Mouse (Mus musculus) stomach, embryonic 16.5 days (tissue): ENCODE measurements at regions not wholly inside any gene's neighbourhood (a gene's known extent, or its start where the extent isn't known, plus 50 kb on each side); places are given as distances from the start of the nearest gene placed in this dataset.

Experiments used
- ATAC-seq: fragments of 200-750 bp; cut with Nextera tagmentation; 2 replicates; pipeline ENCODE4 v1.8.0; 2017; ENCODE audit warnings: moderate number of reproducible peaks, moderate TSS enrichment; ENCODE audit not compliant: insufficient read depth, low FRiP score
- H3K27ac ChIP-seq: fragments of 300-500 bp; sonication (generic); 2 replicates; pipeline ENCODE4 v1.5.1; 2014; ENCODE audit warnings: low read length
- H3K27me3 ChIP-seq: fragments of 300-500 bp; sonication (generic); 2 replicates; pipeline ENCODE4 v1.6.1; 2014; ENCODE audit warnings: low read length, control low read depth, mixed read lengths; ENCODE audit not compliant: control insufficient read depth, insufficient read depth
- H3K36me3 ChIP-seq: fragments of 300-500 bp; sonication (generic); 2 replicates; pipeline ENCODE4 v1.6.1; 2014; ENCODE audit warnings: low read length; ENCODE audit not compliant: control insufficient read depth, insufficient read depth
- H3K4me1 ChIP-seq: fragments of 300-500 bp; sonication (generic); 2 replicates; pipeline ENCODE4 v1.6.1; 2014; ENCODE audit warnings: low read length, control low read depth, mixed read lengths; ENCODE audit not compliant: control insufficient read depth, insufficient read depth
- H3K4me2 ChIP-seq: fragments of 300-500 bp; sonication (generic); 2 replicates; pipeline ENCODE4 v1.6.1; 2014; ENCODE audit warnings: low read depth, low read length, mixed read lengths
- H3K4me3 ChIP-seq: fragments of 300-500 bp; sonication (generic); replicated peaks from 2 replicates; pipeline ENCODE4 v1.5.1; 2014; ENCODE audit warnings: mild to moderate bottlenecking, low read length
- H3K9ac ChIP-seq: fragments of 300-500 bp; sonication (generic); 2 replicates; pipeline ENCODE4 v1.6.1; 2014; ENCODE audit warnings: low read length
- H3K9me3 ChIP-seq: fragments of 300-500 bp; sonication (generic); replicated peaks from 2 replicates; pipeline ENCODE4 v1.6.1; 2016; ENCODE audit warnings: low read length, control low read depth; ENCODE audit not compliant: control insufficient read depth
- WGBS: fragments of 180-500 bp; shearing (Covaris S2); extraction: QIAGEN DNeasy Blood & Tissue Kit; methylation state at CpG from one replicate; pipeline ENCODE4 v1.1.7; 2014; 5-methylcytosine and 5-hydroxymethylcytosine counted together

DNA sequence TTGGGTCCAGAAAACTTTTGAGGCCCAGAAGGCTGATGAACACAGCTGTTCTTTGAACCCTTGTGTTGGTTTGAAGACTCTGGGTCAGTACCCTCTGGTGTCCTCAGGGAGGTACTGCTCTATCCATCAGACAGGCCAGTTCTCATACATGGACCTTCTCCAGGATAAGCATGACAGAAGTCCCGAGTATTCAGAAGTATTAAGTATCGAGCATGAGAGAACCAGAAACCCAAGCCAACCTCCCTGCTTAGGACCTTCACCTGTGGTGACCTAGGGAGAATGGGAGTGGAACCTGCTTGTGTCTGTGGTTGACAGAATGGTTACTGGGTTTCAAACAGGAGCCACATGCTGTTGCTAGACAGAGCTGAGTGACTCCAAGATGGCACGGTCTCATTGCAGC, 167.5 kb upstream of the Id2 start:
- Histone ChIP-seq H3K4me3 (no peak overlapping the region), H3K9me3 (no peaks in the 10 kb centered on the region), H3K27ac (no peak overlapping the region), H3K4me2 (no peak overlapping the region), H3K27me3 (no peaks in the 10 kb centered on the region), H3K9ac (no peak overlapping the region), H3K36me3 (no peaks in the 10 kb centered on the region), H3K4me1 (peaks cover 13% of the 10 kb centered on the region)
- WGBS = 86% methylated on average over 3 of the region's 3 CpGs
- ATAC-seq = no peak

DNA sequence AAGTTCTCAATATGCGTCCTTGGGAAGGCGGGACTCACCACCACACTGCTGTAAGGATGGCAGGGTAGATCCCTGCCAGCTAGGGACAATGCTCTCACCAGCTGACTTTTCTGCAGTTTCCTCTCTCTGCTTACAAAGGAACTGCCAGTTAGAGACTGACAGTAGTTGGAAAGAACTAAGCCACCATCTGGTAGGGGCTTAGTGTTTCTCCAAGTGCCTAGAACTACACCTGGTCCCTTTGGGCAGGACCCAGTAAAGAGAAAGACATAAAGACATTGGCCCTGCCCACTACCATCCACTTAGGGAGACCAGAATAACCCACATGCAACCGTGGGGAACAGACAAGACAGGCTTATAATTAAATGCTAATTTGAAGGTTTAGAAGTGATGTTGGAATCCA, 165.5 kb upstream of the Id2 start:
- Histone ChIP-seq H3K4me2 (no peak overlapping the region), H3K9ac (no peak overlapping the region), H3K4me3 (no peak overlapping the region), H3K36me3 (no peaks in the 10 kb centered on the region), H3K27me3 (no peaks in the 10 kb centered on the region), H3K9me3 (no peaks in the 10 kb centered on the region), H3K4me1 (peaks cover 13% of the 10 kb centered on the region), H3K27ac (no peak overlapping the region)
- WGBS = 90% methylated on average over 3 of the region's 3 CpGs
- ATAC-seq = no peak

DNA sequence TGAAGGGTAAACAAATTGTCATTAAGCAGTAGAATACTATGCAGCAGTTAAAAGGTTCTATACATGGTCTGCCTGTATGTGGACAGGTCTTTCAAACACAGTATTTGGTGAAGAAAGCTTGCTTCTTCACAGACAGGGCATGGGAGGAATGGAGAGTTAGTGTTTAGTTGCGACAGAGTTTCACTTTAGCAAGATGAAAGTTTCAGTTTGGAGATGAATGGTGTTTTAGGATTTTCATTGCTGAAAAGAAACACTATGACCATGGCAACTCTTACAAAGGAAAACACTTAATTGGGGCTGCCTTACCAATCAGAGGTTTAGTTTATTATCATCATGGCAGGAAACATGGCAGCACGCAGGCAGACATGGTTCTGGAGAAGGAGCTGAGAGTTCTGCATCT, 162.2 kb upstream of the Id2 start:
- H3K4me2 ChIP-seq = no peak overlapping the region
- no peak overlapping the region for H3K9ac ChIP-seq
- H3K4me1 ChIP-seq = no peaks in the 10 kb centered on the region
- H3K36me3 ChIP-seq = no peaks in the 10 kb centered on the region
- H3K27ac ChIP-seq = no peak overlapping the region
- no peaks in the 10 kb centered on the region for H3K9me3 ChIP-seq
- 97% methylated on average over 2 of the region's 2 CpGs for WGBS
- ATAC-seq = no peak
- no peaks in the 10 kb centered on the region for H3K27me3 ChIP-seq
- H3K4me3 ChIP-seq = no peak overlapping the region

DNA sequence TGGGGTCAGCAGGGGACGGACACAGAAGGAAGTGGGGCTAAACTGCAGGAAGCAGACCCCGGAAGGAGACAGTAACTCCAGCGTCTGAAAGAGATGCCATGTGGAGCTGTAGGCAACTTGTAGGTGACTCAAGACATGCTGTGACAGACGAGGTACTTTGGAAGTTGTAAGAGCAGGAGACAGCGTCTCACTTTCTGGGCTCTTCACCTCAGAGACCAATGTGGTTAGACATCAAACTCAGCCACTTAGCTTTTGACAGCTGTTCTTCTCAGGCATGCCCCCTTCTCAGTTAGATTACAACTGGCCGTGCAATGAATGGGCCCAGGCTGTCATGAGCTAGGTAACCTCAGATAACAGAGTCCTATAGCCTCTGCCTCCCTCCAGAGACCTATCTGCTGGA, 159.3 kb upstream of the Id2 start:
- Histone ChIP-seq H3K36me3 (no peaks in the 10 kb centered on the region), H3K4me2 (no peak overlapping the region), H3K27ac (no peak overlapping the region), H3K27me3 (no peaks in the 10 kb centered on the region), H3K9ac (no peak overlapping the region), H3K4me3 (no peak overlapping the region), H3K9me3 (no peaks in the 10 kb centered on the region), H3K4me1 (no peaks in the 10 kb centered on the region)
- no peak for ATAC-seq
- WGBS = 68% methylated on average over 6 of the region's 6 CpGs

DNA sequence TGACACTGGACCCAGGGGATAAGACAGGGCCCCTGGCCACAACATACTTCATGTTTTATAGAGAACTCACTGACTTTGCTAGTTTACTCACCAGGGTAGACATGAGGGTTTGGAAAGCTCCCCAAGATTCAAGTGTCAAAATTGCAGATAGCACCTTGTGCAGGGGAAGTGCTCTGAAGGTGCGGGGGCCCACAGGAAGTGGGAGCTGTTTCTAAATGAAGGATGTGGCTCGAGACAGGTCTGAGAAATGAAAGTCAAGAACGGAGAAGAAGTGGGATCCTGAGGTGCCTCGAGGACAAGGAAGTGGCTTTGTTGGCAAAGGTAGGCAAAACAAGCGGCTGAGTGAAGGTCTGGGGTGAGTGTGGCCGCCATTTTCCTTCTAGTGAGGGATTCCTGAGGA, 157.8 kb upstream of the Id2 start:
- 77% methylated on average over 6 of the region's 6 CpGs for WGBS
- Histone ChIP-seq H3K9me3 (no peaks in the 10 kb centered on the region), H3K4me3 (no peak overlapping the region), H3K27ac (no peak overlapping the region), H3K27me3 (no peaks in the 10 kb centered on the region), H3K4me1 (no peaks in the 10 kb centered on the region), H3K9ac (no peak overlapping the region), H3K36me3 (no peaks in the 10 kb centered on the region), H3K4me2 (no peak overlapping the region)
- ATAC-seq = no peak

DNA sequence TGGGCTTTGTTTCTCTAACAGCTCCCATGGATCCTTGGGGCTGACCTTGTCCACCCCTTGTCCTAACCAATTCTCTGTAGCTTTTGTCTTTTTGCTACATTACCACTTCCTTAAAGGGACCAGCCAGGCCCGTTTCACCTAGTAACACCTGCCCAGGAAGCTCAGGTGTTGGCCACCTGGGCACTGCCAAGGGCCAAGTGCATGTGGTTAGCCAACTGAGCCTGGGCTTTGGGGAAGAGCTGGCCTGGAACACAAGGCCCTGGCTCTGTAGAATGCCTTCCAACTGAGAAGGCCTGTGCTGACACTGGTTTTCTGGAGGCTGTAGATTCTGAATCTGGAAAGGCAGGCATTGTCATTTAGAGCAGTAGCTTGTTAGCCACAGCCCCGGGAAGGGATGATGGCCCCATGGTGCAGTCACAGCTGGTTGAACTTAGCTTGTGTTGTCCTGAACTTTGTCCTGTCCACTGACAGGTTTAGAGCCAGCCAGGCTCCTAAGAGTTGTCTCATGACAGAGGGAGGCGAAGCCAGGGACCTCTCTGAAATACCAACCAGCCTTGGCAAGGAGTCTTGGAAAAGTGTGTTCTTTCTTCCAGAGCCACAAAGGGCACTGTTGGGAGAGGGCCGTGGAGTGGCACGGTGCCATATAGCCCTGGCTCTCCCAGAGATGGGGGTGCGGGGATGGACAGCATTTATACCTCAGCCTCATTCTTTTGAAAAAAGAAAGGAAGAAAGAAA, 156.0 kb upstream of the Id2 start:
- H3K9ac ChIP-seq = no peak overlapping the region
- no peak overlapping the region for H3K4me2 ChIP-seq
- H3K9me3 ChIP-seq = no peaks in the 10 kb centered on the region
- H3K4me1 ChIP-seq = 0 out of 2 replicates have a peak, but pooled peaks cover 2% of the 10 kb centered on the region
- no peak overlapping the region for H3K27ac ChIP-seq
- no peaks in the 10 kb centered on the region for H3K36me3 ChIP-seq
- ATAC-seq = no peak
- no peak overlapping the region for H3K4me3 ChIP-seq
- 89% methylated on average over 6 of the region's 6 CpGs for WGBS
- H3K27me3 ChIP-seq = no peaks in the 10 kb centered on the region

DNA sequence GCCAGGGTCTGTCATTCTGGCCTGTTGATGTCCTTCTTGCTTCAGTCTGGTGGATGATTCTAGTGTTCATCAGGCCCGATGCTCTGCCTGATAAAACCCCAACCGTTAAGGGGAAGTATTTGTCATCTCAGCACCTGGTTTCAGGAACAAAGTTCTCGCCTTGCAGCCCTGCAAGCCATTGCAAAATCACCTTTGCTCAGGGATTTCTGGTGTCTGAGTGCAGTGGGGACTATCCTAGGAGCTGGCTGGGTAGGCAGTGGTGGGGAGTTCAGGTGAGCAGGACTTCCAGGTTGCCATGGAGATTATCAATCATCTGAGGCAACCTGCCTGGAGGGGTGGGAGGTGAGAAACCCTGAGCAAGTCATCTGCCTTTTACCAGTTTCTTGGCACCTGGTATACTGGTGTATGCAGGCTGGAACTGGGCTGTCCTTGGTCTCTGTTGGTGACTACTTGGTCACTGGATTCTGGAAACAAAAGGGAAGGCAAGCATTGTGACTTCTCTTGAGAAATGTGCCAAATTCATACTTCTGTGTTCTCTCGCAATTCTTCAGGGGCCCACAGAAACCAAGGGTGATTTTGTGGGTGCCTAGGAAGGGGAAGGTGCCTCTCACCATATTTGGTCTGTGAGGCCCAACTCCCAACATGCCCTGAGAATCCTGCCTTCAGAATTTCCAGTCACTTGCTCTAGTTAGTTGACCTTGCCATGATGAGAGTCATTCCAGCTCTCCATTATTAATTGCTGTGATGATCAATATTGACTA, 154.7 kb upstream of the Id2 start:
- WGBS = 64% methylated on average over 4 of the region's 4 CpGs

DNA sequence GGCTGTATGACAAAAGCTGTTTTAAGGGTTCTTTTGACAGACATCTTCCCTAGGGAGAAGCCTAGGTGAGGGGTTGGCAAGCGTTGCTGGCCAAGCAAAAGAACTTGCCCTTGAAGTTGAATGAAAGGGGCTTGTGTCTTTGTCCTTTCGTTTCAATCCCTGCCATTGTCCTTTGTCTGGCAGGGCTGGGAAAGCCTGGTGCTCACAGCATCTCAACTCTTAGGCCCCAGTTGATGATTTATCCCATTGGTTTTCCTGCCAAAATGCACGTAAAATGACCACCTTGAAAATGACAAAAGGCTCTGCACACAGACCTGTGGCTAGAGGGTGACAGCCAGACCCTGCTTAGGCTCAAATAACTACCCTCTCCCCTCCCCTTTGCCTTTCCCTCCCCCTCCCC, 153.9 kb upstream of the Id2 start:
- Histone ChIP-seq H3K4me1 (0 out of 2 replicates have a peak, but pooled peaks cover 2% of the 10 kb centered on the region), H3K27me3 (no peaks in the 10 kb centered on the region), H3K4me2 (no peak overlapping the region), H3K9me3 (no peaks in the 10 kb centered on the region), H3K4me3 (no peak overlapping the region), H3K9ac (no peak overlapping the region), H3K27ac (no peak overlapping the region), H3K36me3 (no peaks in the 10 kb centered on the region)
- WGBS = 64% methylated on average over 3 of the region's 3 CpGs
- ATAC-seq = no peak

More for the DNA sequence above, 154.7 kb upstream of the Id2 start:
- Histone ChIP-seq H3K27ac (0 out of 2 replicates have a peak overlapping the region, but pooled peaks have one; percentile 8), H3K4me2 (no peak overlapping the region), H3K9me3 (no peaks in the 10 kb centered on the region), H3K36me3 (no peaks in the 10 kb centered on the region), H3K4me1 (0 out of 2 replicates have a peak, but pooled peaks cover 2% of the 10 kb centered on the region), H3K4me3 (no peak overlapping the region), H3K27me3 (no peaks in the 10 kb centered on the region), H3K9ac (no peak overlapping the region)
- no peak for ATAC-seq

DNA sequence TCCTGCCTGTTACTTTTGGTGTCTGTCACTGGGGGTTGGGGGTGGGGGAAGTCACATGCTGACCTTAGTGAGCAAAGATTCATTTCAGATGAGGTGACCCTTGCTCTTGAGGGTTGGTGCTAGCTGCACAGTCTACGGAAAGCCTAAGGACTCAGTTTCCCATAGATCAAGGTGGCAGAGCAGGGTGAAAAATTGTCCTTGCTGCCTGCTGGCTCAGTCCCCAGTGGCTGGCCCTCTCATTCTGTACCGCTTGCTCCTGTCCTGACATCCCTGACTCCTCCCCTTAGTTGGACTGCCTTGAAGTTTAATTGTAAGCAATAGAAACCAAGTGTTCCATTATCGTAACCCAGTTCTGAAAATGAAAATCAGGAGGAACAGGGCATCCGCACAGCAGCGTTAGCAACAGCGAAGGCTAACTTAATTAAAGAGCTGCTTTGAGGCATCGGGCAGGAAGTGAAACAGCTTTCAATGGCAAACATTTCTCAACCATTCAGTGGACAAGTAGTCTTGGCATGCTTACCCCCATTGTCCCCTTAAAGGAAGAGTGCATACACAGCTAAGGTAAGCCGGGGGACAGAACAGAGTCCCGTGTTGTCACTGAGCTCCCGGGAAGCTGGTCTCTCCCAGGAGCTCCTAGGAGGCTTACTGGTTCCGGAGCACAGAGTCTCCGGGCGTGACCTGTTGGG, 151.9 kb upstream of the Id2 start:
- H3K27me3 ChIP-seq = no peaks in the 10 kb centered on the region
- 67% methylated on average over 13 of the region's 13 CpGs for WGBS

More for the DNA sequence above, 151.9 kb upstream of the Id2 start:
- no peaks in the 10 kb centered on the region for H3K9me3 ChIP-seq
- no peaks in the 10 kb centered on the region for H3K36me3 ChIP-seq
- no peak overlapping the region for H3K27ac ChIP-seq
- no peak overlapping the region for H3K4me2 ChIP-seq
- peak; percentile 43 for ATAC-seq
- no peak overlapping the region for H3K9ac ChIP-seq
- H3K4me3 ChIP-seq = no peak overlapping the region
- H3K4me1 ChIP-seq = 0 out of 2 replicates have a peak, but pooled peaks cover 2% of the 10 kb centered on the region
